Mouse (Mus musculus) lung, adult 2 months (tissue): ENCODE data around the gene Cdh20.

ENCODE experiments used
- CTCF ChIP-seq: fragments of 200-500 bp; IDR thresholded peaks from 2 replicates; pipeline ENCODE4 v1.5.1; 2011; ENCODE audit warnings: mild to moderate bottlenecking, low read length, control low read depth; ENCODE audit not compliant: insufficient read depth
- POLR2A ChIP-seq: fragments of 200-500 bp; IDR thresholded peaks from 2 replicates; pipeline ENCODE4 v1.6.1; 2011; ENCODE audit warnings: low read depth, mild to moderate bottlenecking, control low read depth, low read length, borderline replicate concordance; ENCODE audit errors: extremely low read depth

DNA sequence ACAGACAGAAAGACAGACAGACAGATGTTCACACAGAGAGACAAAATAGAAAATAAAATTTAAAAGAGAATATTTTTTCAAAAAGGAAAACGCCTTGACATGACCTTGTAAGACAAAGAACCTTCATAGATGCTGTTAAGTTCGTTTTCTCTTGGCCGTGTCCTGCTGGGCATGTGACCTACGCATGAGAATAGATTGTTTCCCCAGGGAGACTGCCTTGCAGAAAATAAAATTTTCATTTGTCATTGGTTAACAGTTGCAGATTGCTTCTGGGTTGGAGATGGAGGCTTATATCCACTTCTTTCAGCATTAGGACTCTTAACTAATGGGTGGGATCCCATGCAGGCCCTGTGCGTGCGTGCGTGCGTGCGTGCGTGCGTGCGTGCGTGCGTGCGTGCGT lies 219.2 kb downstream of the Cdh20 start:
- TF ChIP-seq CTCF (no peak), POLR2A (no peak)
